Mouse (Mus musculus) liver, embryonic 13.5 days (tissue): ENCODE results near the gene Proz. TPM values are rescaled to one million over a fixed set of nuclear protein-coding genes. Genes with fewer than 3 reads are reported as not detected.
A peak's percentile ranks its signal among the peaks of the same experiment; 100 is the strongest.

Experiments
- ATAC-seq: fragments of 200-750 bp; cut with Nextera tagmentation; 2 replicates; pipeline ENCODE4 v1.8.0; 2017; ENCODE audit warnings: low read depth, mild to moderate bottlenecking, moderate number of reproducible peaks, moderate library complexity
- DNase-seq: peaks from one replicate; pipeline ENCODE4 v3.0.0; 2022
- H3K27ac ChIP-seq: fragments of 300-500 bp; sonication (generic); 2 replicates; pipeline ENCODE4 v1.5.1; 2015; ENCODE audit warnings: moderate library complexity, mild to moderate bottlenecking, inconsistent platforms
- H3K27me3 ChIP-seq: fragments of 300-500 bp; sonication (generic); 2 replicates; pipeline ENCODE4 v1.6.1; 2015; ENCODE audit warnings: mild to moderate bottlenecking, inconsistent platforms
- H3K36me3 ChIP-seq: fragments of 300-500 bp; sonication (generic); 2 replicates; pipeline ENCODE4 v1.6.1; 2015; ENCODE audit warnings: mild to moderate bottlenecking, inconsistent platforms
- H3K4me1 ChIP-seq: fragments of 300-500 bp; sonication (generic); replicated peaks from 2 replicates; pipeline ENCODE4 v1.6.1; 2015; ENCODE audit warnings: inconsistent platforms
- H3K4me2 ChIP-seq: fragments of 300-500 bp; sonication (generic); 2 replicates; pipeline ENCODE4 v1.6.1; 2015; ENCODE audit warnings: inconsistent platforms, mild to moderate bottlenecking, moderate library complexity
- H3K4me3 ChIP-seq: fragments of 300-500 bp; sonication (generic); replicated peaks from 2 replicates; pipeline ENCODE4 v1.5.1; 2015; ENCODE audit warnings: mild to moderate bottlenecking, inconsistent platforms
- H3K9ac ChIP-seq: fragments of 300-500 bp; sonication (generic); 2 replicates; pipeline ENCODE4 v1.6.1; 2015; ENCODE audit warnings: mild to moderate bottlenecking, inconsistent platforms
- H3K9me3 ChIP-seq: fragments of 300-500 bp; sonication (generic); replicated peaks from 2 replicates; pipeline ENCODE4 v1.6.1; 2016; ENCODE audit warnings: inconsistent platforms
- WGBS: fragments of 180-500 bp; shearing (Covaris S2); methylation state at CpG from one replicate; pipeline ENCODE4 v1.1.7; 2015; ENCODE audit not compliant: insufficient replicate concordance; 5-methylcytosine and 5-hydroxymethylcytosine counted together
- polyA plus RNA-seq: library from polyadenylated mRNA; unstranded; fragments of >200 nt; fragmentation: Nextera tagmentation; extraction: Ambion mirVana; gene quantifications from 2 replicates; pipeline ENCODE4 v1.2.1, GENCODE M21; 2015

Gene Proz
- polyA plus RNA-seq, 1 experiment from 2014 or later: 15.8 TPM

- 32% methylated on average over 13 of the region's 13 CpGs for WGBS
- peak overlapping the region; percentile 80 for H3K4me2 ChIP-seq
- H3K4me3 ChIP-seq: peak overlapping the region; percentile 84
- H3K36me3 ChIP-seq: peaks cover 16% of the 10 kb centered on the region
- ATAC-seq (peak; percentile 51), DNase-seq (peak; percentile 75)
- H3K9me3 ChIP-seq: no peaks in the 10 kb centered on the region
- peak overlapping the region; percentile 96 for H3K27ac ChIP-seq
- peaks cover 75% of the 10 kb centered on the region for H3K4me1 ChIP-seq
- H3K9ac ChIP-seq: peak overlapping the region; percentile 99
- no peaks in the 10 kb centered on the region for H3K27me3 ChIP-seq
Observed at GRCm38 (mm10) chr8:13107990-13108638, 47.4 kb downstream of the Proz start.

- peak overlapping the region; percentile 99 for H3K9ac ChIP-seq
- peak overlapping the region; percentile 84 for H3K4me3 ChIP-seq
- H3K4me2 ChIP-seq: peak overlapping the region; percentile 80
- H3K27me3 ChIP-seq: no peaks in the 10 kb centered on the region
- H3K9me3 ChIP-seq: no peaks in the 10 kb centered on the region
- DNase-seq: peak; percentile 70
- WGBS: 44% methylated on average over 8 of the region's 8 CpGs
- H3K27ac ChIP-seq: peak overlapping the region; percentile 96
- peaks cover 24% of the 10 kb centered on the region for H3K36me3 ChIP-seq
- H3K4me1 ChIP-seq: peaks cover 66% of the 10 kb centered on the region
- ATAC-seq: peak; percentile 54
Observed at GRCm38 (mm10) chr8:13108967-13109366, 48.3 kb downstream of the Proz start.

GRCm38 (mm10) chr8:13109416-13109960 lies 48.8 kb downstream of the Proz start:
- WGBS: 57% methylated on average over 1 of the region's 1 CpGs
- H3K27ac ChIP-seq: peak overlapping the region; percentile 96
- no peak for ATAC-seq
- H3K9me3 ChIP-seq: no peaks in the 10 kb centered on the region
- H3K27me3 ChIP-seq: no peaks in the 10 kb centered on the region
- peak overlapping the region; percentile 84 for H3K4me3 ChIP-seq
- no peak for DNase-seq
- H3K4me1 ChIP-seq: peaks cover 63% of the 10 kb centered on the region
- H3K36me3 ChIP-seq: peaks cover 28% of the 10 kb centered on the region
- H3K9ac ChIP-seq: peak overlapping the region; percentile 51
- H3K4me2 ChIP-seq: peak overlapping the region; percentile 80

GRCm38 (mm10) chr8:13111917-13112316 lies 51.2 kb downstream of the Proz start:
- no peak overlapping the region for H3K9ac ChIP-seq
- DNase-seq (no peak), ATAC-seq (no peak)
- no peak overlapping the region for H3K4me2 ChIP-seq
- no peak overlapping the region for H3K4me3 ChIP-seq
- no peaks in the 10 kb centered on the region for H3K27me3 ChIP-seq
- no peaks in the 10 kb centered on the region for H3K9me3 ChIP-seq
- WGBS: 80% methylated on average over 11 of the region's 11 CpGs
- H3K4me1 ChIP-seq: peaks cover 58% of the 10 kb centered on the region
- H3K27ac ChIP-seq: no peak overlapping the region
- H3K36me3 ChIP-seq: peaks cover 41% of the 10 kb centered on the region

- Histone ChIP-seq H3K36me3 (peaks cover 47% of the 10 kb centered on the region), H3K27me3 (no peaks in the 10 kb centered on the region), H3K27ac (no peak overlapping the region), H3K4me3 (no peak overlapping the region), H3K9me3 (no peaks in the 10 kb centered on the region), H3K9ac (no peak overlapping the region), H3K4me2 (no peak overlapping the region), H3K4me1 (peaks cover 48% of the 10 kb centered on the region)
- DNase-seq: no peak
- no peak for ATAC-seq
- WGBS: 70% methylated on average over 4 of the region's 4 CpGs
Observed at GRCm38 (mm10) chr8:13113232-13113631, 52.5 kb downstream of the Proz start.

- Histone ChIP-seq H3K27me3 (no peaks in the 10 kb centered on the region), H3K9ac (no peak overlapping the region), H3K4me1 (peaks cover 47% of the 10 kb centered on the region), H3K27ac (no peak overlapping the region), H3K36me3 (peaks cover 73% of the 10 kb centered on the region), H3K9me3 (no peaks in the 10 kb centered on the region), H3K4me2 (no peak overlapping the region), H3K4me3 (no peak overlapping the region)
- ATAC-seq: no peak
- WGBS: 82% methylated on average over 2 of the region's 2 CpGs
- no peak for DNase-seq
Observed at GRCm38 (mm10) chr8:13117096-13117495, 56.4 kb downstream of the Proz start.

GRCm38 (mm10) chr8:13118516-13118915 lies 57.8 kb downstream of the Proz start:
- Histone ChIP-seq H3K4me2 (no peak overlapping the region), H3K27me3 (no peaks in the 10 kb centered on the region), H3K4me3 (no peak overlapping the region), H3K4me1 (peaks cover 56% of the 10 kb centered on the region), H3K9me3 (no peaks in the 10 kb centered on the region), H3K27ac (0 out of 2 replicates have a peak overlapping the region, but pooled peaks have one; percentile 13), H3K36me3 (peaks cover 78% of the 10 kb centered on the region), H3K9ac (no peak overlapping the region)
- DNase-seq (no peak), ATAC-seq (no peak)
- 82% methylated on average over 3 of the region's 3 CpGs for WGBS

- H3K27ac ChIP-seq: peak overlapping the region; percentile 86
- H3K36me3 ChIP-seq: peaks cover 83% of the 10 kb centered on the region
- ATAC-seq (peak; percentile 83), DNase-seq (peak; percentile 56)
- H3K4me2 ChIP-seq: peak overlapping the region; percentile 33
- H3K9ac ChIP-seq: peak overlapping the region; percentile 61
- WGBS: 27% methylated on average over 7 of the region's 7 CpGs
- no peaks in the 10 kb centered on the region for H3K27me3 ChIP-seq
- H3K4me3 ChIP-seq: no peak overlapping the region
- H3K4me1 ChIP-seq: peaks cover 57% of the 10 kb centered on the region
- H3K9me3 ChIP-seq: no peaks in the 10 kb centered on the region
Observed at GRCm38 (mm10) chr8:13120882-13121665, 60.4 kb downstream of the Proz start.

- 25% methylated on average over 7 of the region's 7 CpGs for WGBS
- H3K4me3 ChIP-seq: no peak overlapping the region
- peak overlapping the region; percentile 61; the same call in 1 of the 2 replicates for H3K9ac ChIP-seq
- DNase-seq: peak; percentile 34
- H3K4me2 ChIP-seq: peak overlapping the region; percentile 13; the same call in 1 of the 2 replicates
- no peaks in the 10 kb centered on the region for H3K9me3 ChIP-seq
- peaks cover 57% of the 10 kb centered on the region for H3K4me1 ChIP-seq
- ATAC-seq: peak; percentile 71
- H3K27ac ChIP-seq: peak overlapping the region; percentile 86
- H3K36me3 ChIP-seq: peaks cover 92% of the 10 kb centered on the region
- H3K27me3 ChIP-seq: no peaks in the 10 kb centered on the region
Observed at GRCm38 (mm10) chr8:13122887-13123421, 62.2 kb downstream of the Proz start.

- no peak overlapping the region for H3K9ac ChIP-seq
- no peak overlapping the region for H3K4me3 ChIP-seq
- ATAC-seq (no peak), DNase-seq (no peak)
- H3K4me2 ChIP-seq: no peak overlapping the region
- H3K27me3 ChIP-seq: no peaks in the 10 kb centered on the region
- peaks cover 40% of the 10 kb centered on the region for H3K4me1 ChIP-seq
- H3K36me3 ChIP-seq: peaks cover 92% of the 10 kb centered on the region
- 81% methylated on average over 8 of the region's 8 CpGs for WGBS
- no peaks in the 10 kb centered on the region for H3K9me3 ChIP-seq
- H3K27ac ChIP-seq: no peak overlapping the region
Observed at GRCm38 (mm10) chr8:13124897-13125296, 64.2 kb downstream of the Proz start.
